Mouse (Mus musculus) intestine, embryonic 16.5 days (tissue): ENCODE data around the gene D7Ertd443e. TPM values are rescaled to one million over a fixed set of nuclear protein-coding genes. Genes with fewer than 3 reads are reported as not detected.

Experiments
- ATAC-seq: fragments of 200-750 bp; cut with Nextera tagmentation; 2 replicates; pipeline ENCODE4 v1.8.0; 2017; ENCODE audit warnings: moderate TSS enrichment, moderate library complexity
- H3K27ac ChIP-seq: fragments of 300-500 bp; sonication (generic); 2 replicates; pipeline ENCODE4 v1.5.1; 2014; ENCODE audit warnings: mild to moderate bottlenecking, low read length
- H3K27me3 ChIP-seq: fragments of 300-500 bp; sonication (generic); replicated peaks from 2 replicates; pipeline ENCODE4 v1.6.1; 2014; ENCODE audit warnings: low read length, control low read depth, mixed read lengths; ENCODE audit not compliant: control insufficient read depth, insufficient read depth
- H3K36me3 ChIP-seq: fragments of 300-500 bp; sonication (generic); 2 replicates; pipeline ENCODE4 v1.6.1; 2014; ENCODE audit warnings: low read length, control low read depth; ENCODE audit not compliant: control insufficient read depth, insufficient read depth
- H3K4me1 ChIP-seq: fragments of 300-500 bp; sonication (generic); 2 replicates; pipeline ENCODE4 v1.6.1; 2014; ENCODE audit warnings: low read length, control low read depth, mixed read lengths; ENCODE audit not compliant: control insufficient read depth, insufficient read depth
- H3K4me2 ChIP-seq: fragments of 300-500 bp; sonication (generic); 2 replicates; pipeline ENCODE4 v1.6.1; 2014; ENCODE audit warnings: low read depth, low read length, control low read depth
- H3K4me3 ChIP-seq: fragments of 300-500 bp; sonication (generic); 2 replicates; pipeline ENCODE4 v1.5.1; 2014; ENCODE audit warnings: mild to moderate bottlenecking, low read length
- H3K9ac ChIP-seq: fragments of 300-500 bp; sonication (generic); 2 replicates; pipeline ENCODE4 v1.6.1; 2014; ENCODE audit warnings: low read depth, low read length
- H3K9me3 ChIP-seq: fragments of 300-500 bp; sonication (generic); 2 replicates; pipeline ENCODE4 v1.6.1; 2016; ENCODE audit warnings: low read length, control low read depth; ENCODE audit not compliant: control insufficient read depth
- WGBS: fragments of 180-500 bp; shearing (Covaris S2); extraction: QIAGEN DNeasy Blood & Tissue Kit; methylation state at CpG from one replicate; pipeline ENCODE4 v1.1.7; 2014; 5-methylcytosine and 5-hydroxymethylcytosine counted together
- polyA plus RNA-seq: library from polyadenylated mRNA; unstranded; fragments of >200 nt; fragmentation: Nextera tagmentation; extraction: Ambion mirVana; gene quantifications from 2 replicates; pipeline ENCODE4 v1.2.1, GENCODE M21; 2015

Gene D7Ertd443e
- polyA plus RNA-seq, 1 experiment from 2014 or later: not detected

- no peak overlapping the region for H3K9ac ChIP-seq
- WGBS: 49% methylated on average over 8 of the region's 8 CpGs
- no peaks in the 10 kb centered on the region for H3K36me3 ChIP-seq
- H3K4me3 ChIP-seq: no peak overlapping the region
- no peak overlapping the region for H3K27ac ChIP-seq
- no peaks in the 10 kb centered on the region for H3K4me1 ChIP-seq
- no peaks in the 10 kb centered on the region for H3K9me3 ChIP-seq
- no peaks in the 10 kb centered on the region for H3K27me3 ChIP-seq
- no peak for ATAC-seq
- H3K4me2 ChIP-seq: no peak overlapping the region
Observed at GRCm38 (mm10) chr7:134301285-134301684, 84.2 kb downstream of the D7Ertd443e start.

- Histone ChIP-seq H3K4me3 (no peak overlapping the region), H3K9ac (no peak overlapping the region), H3K27me3 (no peaks in the 10 kb centered on the region), H3K27ac (no peak overlapping the region), H3K4me1 (peaks cover 3% of the 10 kb centered on the region; the same call in 1 of the 2 replicates), H3K4me2 (no peak overlapping the region), H3K36me3 (no peaks in the 10 kb centered on the region), H3K9me3 (no peaks in the 10 kb centered on the region)
- WGBS: 80% methylated on average over 3 of the region's 3 CpGs
- no peak for ATAC-seq
Observed at GRCm38 (mm10) chr7:134292750-134293149, 92.7 kb downstream of the D7Ertd443e start.

- no peaks in the 10 kb centered on the region for H3K27me3 ChIP-seq
- H3K9ac ChIP-seq: no peak overlapping the region
- no peak overlapping the region for H3K27ac ChIP-seq
- ATAC-seq: no peak
- H3K4me2 ChIP-seq: no peak overlapping the region
- peaks cover 6% of the 10 kb centered on the region; the same call in 1 of the 2 replicates for H3K4me1 ChIP-seq
- no peak overlapping the region for H3K4me3 ChIP-seq
- WGBS: 29% methylated on average over 7 of the region's 7 CpGs
- no peaks in the 10 kb centered on the region for H3K9me3 ChIP-seq
- H3K36me3 ChIP-seq: no peaks in the 10 kb centered on the region
Observed at GRCm38 (mm10) chr7:134289611-134290301, 95.7 kb downstream of the D7Ertd443e start.

GRCm38 (mm10) chr7:134289126-134289525 lies 96.3 kb downstream of the D7Ertd443e start:
- Histone ChIP-seq H3K4me3 (no peak overlapping the region), H3K4me2 (no peak overlapping the region), H3K4me1 (peaks cover 6% of the 10 kb centered on the region; the same call in 1 of the 2 replicates), H3K27me3 (no peaks in the 10 kb centered on the region), H3K27ac (no peak overlapping the region), H3K9ac (no peak overlapping the region), H3K9me3 (no peaks in the 10 kb centered on the region), H3K36me3 (no peaks in the 10 kb centered on the region)
- ATAC-seq: no peak
- WGBS: 87% methylated on average over 5 of the region's 5 CpGs

- Histone ChIP-seq H3K9ac (no peak overlapping the region), H3K27me3 (no peaks in the 10 kb centered on the region), H3K4me1 (peaks cover 6% of the 10 kb centered on the region; the same call in 1 of the 2 replicates), H3K27ac (no peak overlapping the region), H3K4me3 (no peak overlapping the region), H3K36me3 (no peaks in the 10 kb centered on the region), H3K4me2 (no peak overlapping the region), H3K9me3 (no peaks in the 10 kb centered on the region)
- no peak; the same call in 1 of the 2 replicates for ATAC-seq
- WGBS: 61% methylated on average over 6 of the region's 6 CpGs
Observed at GRCm38 (mm10) chr7:134287570-134288222, 97.8 kb downstream of the D7Ertd443e start.

- no peaks in the 10 kb centered on the region for H3K4me1 ChIP-seq
- no peaks in the 10 kb centered on the region for H3K36me3 ChIP-seq
- H3K4me3 ChIP-seq: no peak overlapping the region
- H3K4me2 ChIP-seq: no peak overlapping the region
- no peak overlapping the region for H3K9ac ChIP-seq
- 77% methylated on average over 5 of the region's 5 CpGs for WGBS
- no peak for ATAC-seq
- H3K27me3 ChIP-seq: no peaks in the 10 kb centered on the region
- 0 out of 2 replicates have a peak, but pooled peaks cover 3% of the 10 kb centered on the region for H3K9me3 ChIP-seq
- H3K27ac ChIP-seq: no peak overlapping the region
Observed at GRCm38 (mm10) chr7:134272956-134273355, 112.5 kb downstream of the D7Ertd443e start.

- Histone ChIP-seq H3K9me3 (0 out of 2 replicates have a peak, but pooled peaks cover 3% of the 10 kb centered on the region), H3K36me3 (no peaks in the 10 kb centered on the region), H3K4me2 (no peak overlapping the region), H3K27ac (no peak overlapping the region), H3K4me3 (no peak overlapping the region), H3K27me3 (no peaks in the 10 kb centered on the region), H3K4me1 (no peaks in the 10 kb centered on the region), H3K9ac (no peak overlapping the region)
- ATAC-seq: no peak
- 82% methylated on average over 4 of the region's 4 CpGs for WGBS
Observed at GRCm38 (mm10) chr7:134272421-134272820, 113.0 kb downstream of the D7Ertd443e start.

- H3K9me3 ChIP-seq: no peaks in the 10 kb centered on the region
- 79% methylated on average over 4 of the region's 4 CpGs for WGBS
- H3K4me1 ChIP-seq: no peaks in the 10 kb centered on the region
- H3K36me3 ChIP-seq: no peaks in the 10 kb centered on the region
- ATAC-seq: no peak
- H3K27me3 ChIP-seq: no peaks in the 10 kb centered on the region
- H3K27ac ChIP-seq: no peak overlapping the region
- no peak overlapping the region for H3K9ac ChIP-seq
- H3K4me2 ChIP-seq: no peak overlapping the region
- H3K4me3 ChIP-seq: no peak overlapping the region
Observed at GRCm38 (mm10) chr7:134265783-134266182, 119.7 kb downstream of the D7Ertd443e start.

- WGBS: 38% methylated on average over 4 of the region's 4 CpGs
Observed at GRCm38 (mm10) chr7:134263146-134263906, 122.1 kb downstream of the D7Ertd443e start.

More at GRCm38 (mm10) chr7:134263146-134263906, 122.1 kb downstream of the D7Ertd443e start:
- H3K9ac ChIP-seq: no peak overlapping the region
- no peak overlapping the region for H3K4me2 ChIP-seq
- H3K27me3 ChIP-seq: no peaks in the 10 kb centered on the region
- no peaks in the 10 kb centered on the region for H3K9me3 ChIP-seq
- H3K4me1 ChIP-seq: no peaks in the 10 kb centered on the region
- no peak overlapping the region for H3K27ac ChIP-seq
- H3K4me3 ChIP-seq: no peak overlapping the region
- ATAC-seq: no peak
- H3K36me3 ChIP-seq: no peaks in the 10 kb centered on the region
